Mouse (Mus musculus) layer of hippocampus, adult 9-10 months (tissue): ENCODE measurements around the gene Elovl7.

Experiments
- DNase-seq: peaks from one replicate; pipeline ENCODE4 v3.0.0; 2022; ENCODE audit warnings: low spot score

Elovl7 gene

GRCm38 (mm10) chr13:108214081-108214484, at the start of gene Elovl7:
Gene Elovl7, plus strand, starts transcription at chr13:108214404.
- no peak for DNase-seq

- DNase-seq = no peak
Observed at GRCm38 (mm10) chr13:108164621-108165020, 49.6 kb upstream of the Elovl7 start.

- no peak for DNase-seq
Observed at GRCm38 (mm10) chr13:108170002-108170401, 44.2 kb upstream of the Elovl7 start.

DNA sequence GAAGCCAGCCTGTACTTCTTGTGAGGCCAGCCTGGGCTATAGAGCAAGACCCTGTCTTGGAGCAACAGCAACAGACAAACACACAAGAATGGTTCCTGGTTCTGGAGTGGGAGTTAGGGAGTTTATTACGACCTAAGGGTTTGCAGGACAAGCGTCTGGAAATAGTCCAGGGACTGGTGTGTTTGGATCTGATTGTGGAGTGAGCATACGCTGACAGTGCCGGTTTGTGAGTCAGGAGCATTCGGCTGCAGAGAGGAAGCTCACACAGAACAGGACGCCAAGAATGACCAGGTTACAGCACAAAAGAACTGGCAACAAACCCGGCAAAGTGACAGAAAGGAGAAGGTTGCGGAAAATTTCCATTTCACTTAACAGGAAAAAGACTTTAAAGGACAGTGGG, 43.7 kb upstream of the Elovl7 start:
- no peak for DNase-seq

DNA sequence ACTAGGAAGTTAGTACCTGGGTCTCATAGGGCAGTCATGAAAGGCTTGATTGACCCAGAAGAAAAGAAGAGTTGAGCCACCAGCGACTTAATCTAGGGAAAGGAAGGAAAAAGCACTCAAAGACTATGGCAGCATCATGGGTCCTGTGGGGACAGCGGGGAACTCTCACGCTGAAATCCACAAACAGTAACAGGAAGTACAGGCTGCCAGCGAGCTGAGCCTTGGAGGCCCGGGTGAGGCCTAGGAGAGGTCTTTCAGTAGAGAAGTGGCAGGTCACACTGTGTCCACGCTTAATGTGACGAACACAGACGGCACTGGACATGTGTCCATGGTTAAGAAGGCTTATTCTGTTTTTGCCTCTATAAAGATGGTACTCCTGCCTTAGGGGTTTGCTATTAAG, 34.6 kb upstream of the Elovl7 start:
- no peak for DNase-seq

- DNase-seq = no peak
Observed at GRCm38 (mm10) chr13:108180821-108181220, 33.4 kb upstream of the Elovl7 start.

- DNase-seq = no peak
Observed at GRCm38 (mm10) chr13:108184743-108185255, 29.4 kb upstream of the Elovl7 start.

DNA sequence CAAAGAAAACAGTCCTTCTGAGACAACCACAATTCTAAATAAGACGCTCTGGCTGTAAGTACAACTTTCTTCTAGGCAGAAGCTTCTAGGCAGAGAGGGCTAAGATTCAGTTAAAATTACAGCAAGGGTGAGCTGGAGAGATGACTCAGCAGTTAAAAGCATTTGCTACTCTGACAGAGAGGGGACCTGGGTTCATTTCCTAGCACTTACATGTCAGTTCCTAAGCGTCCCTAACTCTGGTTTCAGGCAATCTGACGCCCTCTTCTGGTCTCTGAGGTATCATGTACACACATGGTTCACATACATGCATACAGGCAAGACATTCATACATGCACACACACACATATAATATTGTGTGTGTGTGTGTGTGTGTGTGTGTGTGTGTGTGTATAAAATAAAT, 28.7 kb upstream of the Elovl7 start:
- no peak for DNase-seq

- no peak for DNase-seq
Observed at GRCm38 (mm10) chr13:108187994-108188393, 26.2 kb upstream of the Elovl7 start.

- peak; percentile 45 for DNase-seq
Observed at GRCm38 (mm10) chr13:108191074-108191720, 23.0 kb upstream of the Elovl7 start.

DNA sequence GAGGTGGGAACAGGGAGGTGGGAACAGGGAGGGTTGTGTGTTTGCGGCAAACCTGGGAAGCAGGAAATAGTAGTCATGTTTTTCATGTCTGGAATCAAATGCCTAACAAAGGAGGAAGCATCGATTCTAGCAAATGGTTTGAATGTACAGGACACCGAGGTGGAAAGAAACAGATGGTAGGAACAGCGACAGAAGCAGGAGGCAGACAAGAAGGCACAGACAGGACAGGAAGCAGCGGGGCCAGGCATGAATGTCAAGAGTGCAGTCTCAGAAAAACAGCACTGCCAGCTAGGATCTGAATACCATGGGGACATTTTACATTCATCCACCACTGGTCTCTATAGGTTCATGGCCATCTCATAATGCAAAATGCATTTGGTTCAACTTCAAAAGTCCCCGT, 18.7 kb upstream of the Elovl7 start:
- DNase-seq = no peak

GRCm38 (mm10) chr13:108204857-108205256, 9.3 kb upstream of the Elovl7 start:
- no peak for DNase-seq

- DNase-seq = no peak
Observed at GRCm38 (mm10) chr13:108207447-108207846, 6.8 kb upstream of the Elovl7 start.

GRCm38 (mm10) chr13:108208090-108208489, 6.1 kb upstream of the Elovl7 start:
- no peak for DNase-seq

DNA sequence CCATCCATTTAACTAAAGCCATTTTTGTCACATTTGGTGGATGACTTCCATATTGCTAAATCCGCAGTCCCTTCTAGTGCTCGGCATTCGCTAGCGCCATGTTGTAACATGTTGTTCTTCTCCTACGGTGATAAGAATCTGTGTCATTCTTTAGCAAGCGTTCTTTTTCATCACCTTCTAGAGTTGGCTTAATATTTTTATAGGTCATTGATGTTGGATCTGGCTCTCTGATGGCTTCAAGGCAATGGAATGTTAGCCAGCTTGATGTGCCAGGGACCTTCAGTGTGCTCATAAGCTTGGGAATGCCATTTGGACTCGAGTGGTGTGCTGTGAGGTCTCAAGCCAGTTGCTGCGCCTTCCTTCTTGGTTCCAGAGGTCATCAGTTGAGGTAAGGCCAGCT, 3.2 kb upstream of the Elovl7 start:
- DNase-seq = no peak

GRCm38 (mm10) chr13:108212397-108213018, 1.7 kb upstream of the Elovl7 start:
- DNase-seq = no peak

- no peak for DNase-seq
Observed at GRCm38 (mm10) chr13:108214485-108215107, 392 bp downstream of the Elovl7 start.

DNA sequence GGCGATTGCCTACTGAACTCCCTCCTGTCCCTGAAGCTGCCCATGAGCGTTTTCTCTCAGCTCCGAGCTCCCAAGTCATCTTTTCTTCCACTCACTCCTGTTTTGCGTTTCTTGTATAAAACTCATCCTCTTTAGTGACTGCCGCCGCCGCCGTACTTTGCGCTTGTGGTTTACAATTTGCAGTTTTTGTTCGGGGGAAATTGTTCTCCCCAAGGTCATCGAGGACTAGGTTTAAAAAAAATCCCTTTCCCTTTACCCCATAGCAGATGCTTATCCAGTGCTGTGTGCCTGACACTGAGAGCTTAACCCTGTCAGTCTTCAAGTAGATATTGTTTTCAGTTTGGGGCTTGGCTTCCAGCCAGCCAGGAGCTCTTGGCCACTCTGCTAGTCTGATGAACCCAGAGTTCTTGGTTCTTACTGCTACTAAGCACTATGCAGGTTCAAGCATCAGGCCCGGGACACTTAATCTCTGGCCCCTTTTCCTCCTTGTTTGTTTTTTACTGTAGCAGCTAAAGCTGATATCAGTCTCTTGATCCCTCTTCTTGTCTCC, 1.1 kb downstream of the Elovl7 start:
- no peak for DNase-seq

- no peak for DNase-seq
Observed at GRCm38 (mm10) chr13:108219773-108220172, 5.6 kb downstream of the Elovl7 start.

GRCm38 (mm10) chr13:108229191-108229590, 15.0 kb downstream of the Elovl7 start:
- no peak for DNase-seq

DNA sequence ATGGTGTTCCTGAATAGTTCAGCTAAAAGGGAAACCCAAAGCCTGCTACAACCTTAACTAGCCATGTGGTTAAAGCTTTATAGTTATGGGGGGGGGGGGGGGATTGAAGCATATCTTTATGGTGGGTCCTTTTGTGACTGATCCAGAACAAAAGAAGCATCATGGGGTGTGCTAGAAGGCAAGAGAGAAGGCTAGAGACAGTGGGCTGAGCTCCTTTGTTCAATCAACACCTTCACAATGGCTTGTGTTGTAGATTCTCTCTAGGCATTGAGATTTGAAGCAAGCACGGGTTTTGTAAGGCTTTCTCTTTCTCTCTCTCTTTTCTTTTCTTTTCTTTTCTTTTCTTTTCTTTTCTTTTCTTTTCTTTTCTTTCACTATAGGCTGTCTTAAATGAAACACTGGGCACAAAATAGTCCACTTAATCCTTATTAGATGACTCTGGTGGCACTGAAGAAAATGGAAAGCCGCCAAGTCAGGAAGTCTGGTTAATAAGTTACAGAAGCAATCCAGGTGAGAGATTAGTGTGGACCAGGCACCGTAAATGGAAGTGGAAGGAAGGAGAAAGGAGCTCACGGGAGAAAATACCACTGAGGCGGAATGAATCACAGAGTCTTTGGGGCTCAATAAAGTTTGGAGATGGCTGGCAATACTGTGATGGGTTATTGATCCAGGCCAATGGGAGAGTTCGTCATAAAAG, 15.6 kb downstream of the Elovl7 start:
- DNase-seq = no peak

DNA sequence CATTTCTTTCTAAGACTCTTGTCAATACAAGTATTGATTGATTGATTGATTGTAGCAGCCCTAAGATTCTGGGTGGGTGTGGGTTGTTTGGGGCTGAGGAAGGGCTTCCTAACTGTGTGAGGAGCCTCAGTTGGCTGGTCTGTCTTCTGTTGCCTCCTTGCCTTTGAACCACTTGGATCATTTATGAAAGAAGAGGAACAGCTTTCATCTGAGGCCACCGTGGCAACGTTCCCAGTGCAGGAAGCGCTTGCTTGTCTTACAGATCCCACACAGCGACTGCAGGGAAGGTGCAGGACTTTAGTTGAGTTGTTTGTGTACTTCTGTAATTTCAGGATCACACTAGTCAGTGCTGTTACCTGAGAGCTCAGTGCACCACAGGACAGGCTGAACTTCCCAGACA, 25.8 kb downstream of the Elovl7 start:
- DNase-seq = no peak
